Mouse (Mus musculus) kidney, adult 2 months (tissue): ENCODE measurements around the gene Grm8. TPM values are rescaled to one million over a fixed set of nuclear protein-coding genes. Genes with fewer than 3 reads are reported as not detected.

Source experiments
- DNase-seq: peaks from one replicate; pipeline ENCODE4 v3.0.0; 2021
- H3K27ac ChIP-seq: fragments of 200-500 bp; 2 replicates; pipeline ENCODE4 v1.5.1; 2012; ENCODE audit warnings: low read depth, low read length, control low read depth, inconsistent platforms; ENCODE audit not compliant: insufficient read depth
- H3K27me3 ChIP-seq: fragments of 200-500 bp; replicated peaks from 2 replicates; pipeline ENCODE4 v1.6.1; 2012; ENCODE audit warnings: mild to moderate bottlenecking, moderate library complexity, low read length, inconsistent platforms; ENCODE audit not compliant: control insufficient read depth, insufficient read depth
- H3K36me3 ChIP-seq: fragments of 200-500 bp; 2 replicates; pipeline ENCODE4 v1.6.1; 2012; ENCODE audit warnings: mild to moderate bottlenecking, moderate library complexity, low read length, inconsistent platforms; ENCODE audit not compliant: control insufficient read depth, insufficient read depth
- H3K4me1 ChIP-seq: fragments of 200-500 bp; 2 replicates; pipeline ENCODE4 v1.6.1; 2011; ENCODE audit warnings: low read length; ENCODE audit not compliant: control insufficient read depth, insufficient read depth
- H3K4me3 ChIP-seq: fragments of 200-500 bp; 2 replicates; pipeline ENCODE4 v1.5.1; 2011; ENCODE audit warnings: mild to moderate bottlenecking, low read depth, low read length, control low read depth; ENCODE audit not compliant: insufficient read depth
- CTCF ChIP-seq: fragments of 200-500 bp; conservative IDR thresholded peaks from 2 replicates; pipeline ENCODE4 v1.5.1; 2011; ENCODE audit warnings: low read depth, mild to moderate bottlenecking, control low read depth, low read length, moderate library complexity, mixed read lengths; ENCODE audit not compliant: insufficient read depth, insufficient read length
- POLR2A ChIP-seq: fragments of 200-500 bp; IDR thresholded peaks from one replicate; pipeline ENCODE4 v1.6.1; 2011; ENCODE audit warnings: low read depth, low read length, control low read depth
- WGBS: fragments of 180-500 bp; shearing (Covaris S2); methylation state at CpG from one replicate; pipeline ENCODE4 v1.1.7; 2018; 5-methylcytosine and 5-hydroxymethylcytosine counted together
- polyA plus RNA-seq: library from polyadenylated mRNA; depleted of rRNA; stranded (reverse); fragments of >200 nt; gene quantifications from 2 replicates; pipeline ENCODE4 v1.2.3, GENCODE M21; 2012

The Grm8 gene
- polyA plus RNA-seq, 1 experiment, result not detected

DNA sequence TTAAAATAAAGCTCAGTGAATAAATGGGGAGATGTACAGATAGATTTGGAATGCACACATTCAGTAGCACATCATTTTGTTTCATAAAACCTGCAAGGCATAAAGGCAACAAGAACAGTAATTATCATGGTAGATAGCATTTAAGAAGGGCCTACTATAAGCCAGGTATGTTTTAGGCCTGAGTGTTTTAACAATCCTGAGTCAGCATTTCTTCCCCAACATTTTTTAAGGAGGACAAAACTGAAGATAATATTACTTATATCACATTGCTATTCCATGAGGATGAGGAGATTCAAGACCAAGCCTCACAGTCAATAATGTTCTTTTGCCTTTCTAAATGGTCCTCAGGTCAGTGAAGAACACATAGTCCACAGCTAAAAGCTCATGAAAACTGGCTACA, 762.6 kb downstream of the Grm8 start:
- Histone ChIP-seq H3K27me3 (no peaks in the 10 kb centered on the region), H3K4me3 (no peak overlapping the region), H3K4me1 (no peaks in the 10 kb centered on the region), H3K36me3 (no peaks in the 10 kb centered on the region), H3K27ac (no peak overlapping the region)
- no peak for TF ChIP-seq CTCF
- TF ChIP-seq POLR2A, result no peak
- DNase-seq, result no peak

DNA sequence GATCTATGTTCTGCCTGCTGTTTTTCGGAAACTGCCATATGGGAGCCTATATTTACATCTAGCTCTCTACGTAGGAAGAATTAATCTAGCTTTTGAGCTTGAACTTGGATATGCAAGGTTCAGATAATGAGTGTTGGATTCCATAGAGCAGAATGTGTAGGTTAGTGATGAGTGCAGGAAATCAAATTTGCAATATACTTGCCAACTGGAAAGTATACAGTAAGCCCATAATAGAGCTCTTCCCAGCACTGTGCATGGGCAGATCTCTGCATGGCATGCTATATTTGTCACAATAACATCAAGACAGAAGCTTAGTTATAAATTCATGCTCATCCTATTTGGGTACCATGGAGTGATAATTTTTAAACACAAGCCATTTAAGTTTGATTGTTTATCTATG, 763.9 kb downstream of the Grm8 start:
- Histone ChIP-seq H3K36me3 (no peaks in the 10 kb centered on the region), H3K27me3 (no peaks in the 10 kb centered on the region), H3K4me1 (no peaks in the 10 kb centered on the region), H3K4me3 (no peak overlapping the region), H3K27ac (no peak overlapping the region)
- WGBS, result 85% methylated on average over 2 of the region's 2 CpGs
- TF ChIP-seq POLR2A (no peak), CTCF (no peak)
- no peak for DNase-seq

DNA sequence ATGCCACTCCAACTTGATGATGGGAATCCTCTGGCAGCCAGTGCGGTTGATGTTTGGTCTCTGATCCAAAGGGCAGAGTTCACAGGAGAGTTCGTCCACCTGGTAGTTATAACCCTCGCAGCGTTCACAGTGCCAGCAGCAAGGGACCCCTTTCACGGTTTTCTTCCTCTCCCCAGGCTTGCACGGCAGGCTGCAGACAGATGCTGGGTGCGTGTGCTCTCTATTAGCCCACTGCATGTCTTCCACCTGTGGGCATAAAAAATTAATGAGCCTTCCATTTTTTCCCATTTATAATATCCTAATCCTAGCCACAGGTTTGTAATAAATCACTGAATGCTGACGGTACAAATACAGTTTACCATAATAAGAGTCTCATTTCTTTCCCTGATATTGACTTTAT, 771.2 kb downstream of the Grm8 start:
- H3K27ac ChIP-seq, result no peak overlapping the region
- no peak for DNase-seq
- WGBS, result 68% methylated on average over 8 of the region's 8 CpGs
- no peaks in the 10 kb centered on the region for H3K36me3 ChIP-seq
- TF ChIP-seq CTCF (no peak), POLR2A (no peak)
- H3K4me3 ChIP-seq, result no peak overlapping the region
- H3K27me3 ChIP-seq, result no peaks in the 10 kb centered on the region
- no peaks in the 10 kb centered on the region for H3K4me1 ChIP-seq

DNA sequence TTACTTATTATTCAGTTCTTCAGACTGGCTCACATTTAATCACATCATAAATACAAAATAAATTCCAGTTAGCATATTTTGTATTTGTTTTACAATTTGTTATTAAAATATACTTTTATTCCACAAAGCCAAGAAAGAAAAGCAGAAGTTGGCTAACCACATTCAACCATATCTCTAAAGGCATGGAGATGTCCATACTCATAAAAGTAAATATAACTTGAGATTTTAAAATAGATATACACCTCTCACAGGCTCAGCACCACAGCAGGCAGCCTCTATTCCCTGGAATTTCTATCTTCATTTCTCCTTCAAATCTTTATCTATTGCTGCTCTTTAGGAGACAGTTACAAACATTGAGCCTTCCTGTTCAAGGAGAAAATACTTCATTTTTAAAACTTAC, 774.5 kb downstream of the Grm8 start:
- no peak for DNase-seq
- TF ChIP-seq POLR2A, result no peak
- TF ChIP-seq CTCF, result no peak
- no peak overlapping the region for H3K27ac ChIP-seq
- no peak overlapping the region for H3K4me3 ChIP-seq
- no peaks in the 10 kb centered on the region for H3K4me1 ChIP-seq
- no peaks in the 10 kb centered on the region for H3K27me3 ChIP-seq
- no peaks in the 10 kb centered on the region for H3K36me3 ChIP-seq

DNA sequence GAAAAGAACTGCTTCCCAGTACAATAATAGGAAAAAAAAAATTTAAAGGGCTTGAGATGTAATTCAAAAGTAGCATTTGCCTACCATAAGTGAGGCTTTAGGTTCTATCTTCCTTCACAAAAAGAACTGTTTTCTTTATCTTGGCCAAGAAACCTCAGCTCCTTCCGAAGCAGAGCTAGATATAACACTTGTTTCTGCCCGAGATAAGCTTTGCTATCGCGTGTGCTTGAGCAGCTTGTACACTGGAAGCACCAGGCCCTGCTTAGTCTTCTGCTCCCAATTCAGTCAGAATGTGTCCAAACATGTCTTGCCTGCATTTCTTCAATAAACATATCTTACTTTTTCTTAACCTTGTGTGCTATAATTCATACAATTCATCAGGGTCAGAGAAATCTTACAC, 783.8 kb downstream of the Grm8 start:
- H3K27ac ChIP-seq, result no peak overlapping the region
- no peaks in the 10 kb centered on the region for H3K36me3 ChIP-seq
- DNase-seq, result no peak
- TF ChIP-seq CTCF (no peak), POLR2A (no peak)
- no peaks in the 10 kb centered on the region for H3K27me3 ChIP-seq
- no peak overlapping the region for H3K4me3 ChIP-seq
- no peaks in the 10 kb centered on the region for H3K4me1 ChIP-seq
- WGBS, result 87% methylated on average over 4 of the region's 4 CpGs

DNA sequence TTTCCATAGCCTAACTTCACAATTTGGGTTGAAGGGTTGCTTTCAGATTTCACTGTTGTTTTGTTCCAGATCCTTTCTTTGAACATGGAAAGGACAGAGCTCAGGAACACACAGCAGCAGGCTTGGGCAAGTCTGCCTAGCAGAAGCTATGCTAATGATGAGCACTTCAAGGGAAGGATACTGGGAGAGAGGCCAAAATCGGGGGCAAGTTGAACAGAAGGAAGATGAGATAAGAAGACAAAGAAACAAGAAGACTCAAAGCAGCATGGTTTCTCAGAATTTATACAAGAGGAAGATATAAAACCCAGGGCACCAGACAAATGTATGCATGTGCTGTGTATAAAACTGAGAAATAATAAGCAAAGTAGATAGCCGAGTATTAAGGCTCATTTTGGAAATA, 786.7 kb downstream of the Grm8 start:
- Histone ChIP-seq H3K36me3 (no peaks in the 10 kb centered on the region), H3K4me3 (no peak overlapping the region), H3K27me3 (no peaks in the 10 kb centered on the region), H3K4me1 (no peaks in the 10 kb centered on the region), H3K27ac (no peak overlapping the region)
- no peak for TF ChIP-seq POLR2A
- TF ChIP-seq CTCF, result no peak
- WGBS, result 77% methylated on average over 2 of the region's 2 CpGs
- DNase-seq, result no peak

DNA sequence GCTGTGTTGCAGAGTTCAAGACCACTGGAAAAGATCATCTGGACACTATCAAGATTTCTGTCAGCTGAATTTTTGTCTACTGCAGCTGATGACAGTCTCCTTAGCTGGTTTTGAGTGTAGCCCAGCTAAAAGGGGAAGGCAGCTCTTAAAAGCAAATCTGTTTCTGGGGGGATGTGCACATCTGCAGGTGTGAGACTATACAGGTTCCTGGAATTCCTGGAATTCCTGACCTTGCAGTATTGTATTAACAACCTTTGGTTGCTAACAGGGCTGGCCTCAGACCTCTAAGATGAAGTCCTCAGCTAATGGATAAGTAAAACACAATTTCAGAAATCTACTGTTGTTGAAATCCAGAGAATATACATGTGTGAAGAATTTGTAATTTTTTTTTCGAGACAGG, 788.7 kb downstream of the Grm8 start:
- Histone ChIP-seq H3K36me3 (no peaks in the 10 kb centered on the region), H3K27ac (no peak overlapping the region), H3K27me3 (no peaks in the 10 kb centered on the region), H3K4me1 (no peaks in the 10 kb centered on the region), H3K4me3 (no peak overlapping the region)
- 46% methylated on average over 1 of the region's 1 CpGs for WGBS
- TF ChIP-seq CTCF (no peak), POLR2A (no peak)
- DNase-seq, result no peak

DNA sequence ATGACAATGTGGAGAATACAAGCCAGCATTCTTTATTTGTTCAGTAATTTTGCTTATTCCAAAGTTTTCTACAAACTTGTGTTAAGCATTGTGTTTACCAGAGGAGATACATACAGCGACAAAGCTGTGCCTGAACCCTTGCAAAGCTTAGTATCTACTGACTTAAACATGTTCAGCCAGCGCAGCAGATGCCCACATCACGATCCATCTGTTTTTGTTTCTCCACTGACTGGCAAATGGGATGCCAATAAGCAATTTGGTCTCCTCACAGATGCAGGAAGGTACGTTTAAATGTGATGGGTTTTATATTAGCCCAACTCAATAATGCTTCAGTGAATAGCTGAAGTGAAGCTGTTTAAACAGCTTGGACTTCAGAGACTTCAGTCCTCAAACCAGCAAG, 794.8 kb downstream of the Grm8 start:
- no peaks in the 10 kb centered on the region for H3K4me1 ChIP-seq
- no peak for TF ChIP-seq CTCF
- no peak for TF ChIP-seq POLR2A
- no peaks in the 10 kb centered on the region for H3K36me3 ChIP-seq
- H3K4me3 ChIP-seq, result no peak overlapping the region
- no peaks in the 10 kb centered on the region for H3K27me3 ChIP-seq
- no peak for DNase-seq
- WGBS, result 67% methylated on average over 4 of the region's 4 CpGs
- no peak overlapping the region for H3K27ac ChIP-seq

DNA sequence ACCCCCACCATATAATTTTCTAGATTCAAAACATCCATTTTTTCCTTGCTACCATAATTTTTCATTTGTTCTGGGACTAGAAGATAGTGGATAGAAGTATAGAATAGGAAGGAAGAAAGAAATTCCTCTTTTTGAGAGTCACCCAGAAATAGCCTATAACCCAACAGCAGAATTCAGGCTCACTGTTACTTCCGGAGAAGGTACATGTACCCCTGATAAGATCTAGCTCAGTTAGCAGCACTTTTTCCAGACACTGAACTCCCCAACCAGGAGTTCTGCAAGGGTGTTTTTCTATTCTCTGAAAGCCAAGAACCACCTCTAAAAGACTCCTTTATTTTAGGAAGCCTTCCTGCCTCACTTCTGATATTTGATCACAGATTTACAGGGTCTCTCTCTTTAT, 816.4 kb downstream of the Grm8 start:
- H3K4me1 ChIP-seq, result no peaks in the 10 kb centered on the region
- 62% methylated on average over 1 of the region's 1 CpGs for WGBS
- no peak overlapping the region for H3K27ac ChIP-seq
- TF ChIP-seq CTCF, result no peak
- no peak for TF ChIP-seq POLR2A
- no peaks in the 10 kb centered on the region for H3K36me3 ChIP-seq
- DNase-seq, result no peak
- H3K4me3 ChIP-seq, result no peak overlapping the region
- H3K27me3 ChIP-seq, result no peaks in the 10 kb centered on the region
